Mouse (Mus musculus) MEL (cell line): ENCODE measurements around the gene Polr2c. TPM values are rescaled to one million over a fixed set of nuclear protein-coding genes. Genes with fewer than 3 reads are reported as not detected.

Source experiments
- DNase-seq: peaks from one replicate; pipeline ENCODE4 v3.0.0; 2011; ENCODE audit warnings: low read depth, low spot score
- H3K27ac ChIP-seq: 2 replicates; pipeline ENCODE4 v1.5.1; 2012; ENCODE audit warnings: low read depth, mild to moderate bottlenecking, control low read depth, low read length, moderate library complexity; ENCODE audit not compliant: control insufficient read depth
- H3K27me3 ChIP-seq, 2 experiments: fragments of 150-350 bp in 1 of 2; sonication (generic) in 1 of 2; 2 replicates each; pipeline ENCODE4 v1.6.1; 2012; ENCODE audit warnings: low read length in 2 of 2, mild to moderate bottlenecking in 2 of 2, improper control_type of control experiment in 1 of 2, moderate library complexity in 1 of 2; ENCODE audit not compliant: insufficient read depth in 2 of 2, control insufficient read depth in 1 of 2
- H3K36me3 ChIP-seq, 2 experiments: 2 replicates each; pipeline ENCODE4 v1.6.1; 2012 to 2014; ENCODE audit warnings: low read length in 2 of 2, improper control_type of control experiment in 1 of 2, inconsistent platforms in 1 of 2, mild to moderate bottlenecking in 1 of 2; ENCODE audit not compliant: insufficient read depth in 2 of 2, control insufficient read depth in 1 of 2
- H3K4me1 ChIP-seq, 2 experiments: fragments of 150-350 bp in 1 of 2; sonication (generic) in 1 of 2; 2 replicates each; pipeline ENCODE4 v1.6.1; 2012; ENCODE audit warnings: low read length in 2 of 2, improper control_type of control experiment in 1 of 2, mild to moderate bottlenecking in 1 of 2; ENCODE audit not compliant: insufficient read depth in 2 of 2, control insufficient read depth in 1 of 2
- H3K4me3 ChIP-seq, 2 experiments: fragments of 150-350 bp in 1 of 2; sonication (generic) in 1 of 2; 2 replicates each; pipeline ENCODE4 v1.5.1; 2012; ENCODE audit warnings: low read depth in 2 of 2, low read length in 2 of 2, mild to moderate bottlenecking in 2 of 2, moderate library complexity in 2 of 2, control low read depth in 1 of 2, improper control_type of control experiment in 1 of 2; ENCODE audit not compliant: control insufficient read depth in 1 of 2, insufficient read depth in 1 of 2
- H3K79me2 ChIP-seq: 2 replicates; pipeline ENCODE4 v1.6.1; 2012; ENCODE audit warnings: mild to moderate bottlenecking, low read length, moderate library complexity; ENCODE audit not compliant: control insufficient read depth, poor library complexity, insufficient read depth
- H3K9ac ChIP-seq: 2 replicates; pipeline ENCODE4 v1.6.1; 2012; ENCODE audit warnings: low read depth, mild to moderate bottlenecking, control low read depth, low read length, moderate library complexity; ENCODE audit not compliant: control insufficient read depth, poor library complexity, severe bottlenecking
- H3K9me3 ChIP-seq: fragments of 150-350 bp; sonication (generic); replicated peaks from 2 replicates; pipeline ENCODE4 v1.6.1; 2012; ENCODE audit warnings: mild to moderate bottlenecking, low read length, improper control_type of control experiment, moderate library complexity; ENCODE audit not compliant: insufficient read depth
- BHLHE40 ChIP-seq: IDR thresholded peaks from 2 replicates; pipeline ENCODE4 v1.6.1; 2012; ENCODE audit warnings: low read depth, mild to moderate bottlenecking, inconsistent platforms, low read length, improper control_type of control experiment, borderline replicate concordance
- CHD1 ChIP-seq: IDR thresholded peaks from 2 replicates; pipeline ENCODE4 v1.6.1; 2012; ENCODE audit warnings: low read depth, mild to moderate bottlenecking, inconsistent platforms, low read length, improper control_type of control experiment
- CHD2 ChIP-seq: IDR thresholded peaks from 2 replicates; pipeline ENCODE4 v1.6.1; 2011; ENCODE audit warnings: low read length, improper control_type of control experiment
- CTCF ChIP-seq, 3 experiments: IDR thresholded peaks in 2 of 3; conservative IDR thresholded peaks in 1 of 3; 2 replicates each; pipeline ENCODE4 v1.5.1; 2011 to 2012; ENCODE audit warnings: low read length in 3 of 3, low read depth in 2 of 3, mild to moderate bottlenecking in 2 of 3, improper control_type of control experiment in 1 of 3, inconsistent platforms in 1 of 3, mixed read lengths in 1 of 3, moderate library complexity in 1 of 3; ENCODE audit not compliant: control insufficient read depth in 1 of 3, insufficient read depth in 1 of 3, poor library complexity in 1 of 3, severe bottlenecking in 1 of 3
- HCFC1 ChIP-seq: IDR thresholded peaks from 2 replicates; pipeline ENCODE4 v1.6.1; 2012; ENCODE audit warnings: low read depth, mild to moderate bottlenecking, inconsistent platforms, low read length, improper control_type of control experiment, moderate library complexity
- MAFK ChIP-seq: IDR thresholded peaks from 2 replicates; pipeline ENCODE4 v1.6.1; 2011; ENCODE audit warnings: low read depth, mild to moderate bottlenecking, low read length, improper control_type of control experiment, borderline replicate concordance
- MYB ChIP-seq: IDR thresholded peaks from 2 replicates; pipeline ENCODE4 v1.6.1; 2011; ENCODE audit warnings: mild to moderate bottlenecking, low read depth, low read length, improper control_type of control experiment
- NELFE ChIP-seq: IDR thresholded peaks from 2 replicates; pipeline ENCODE4 v1.6.1; 2011; ENCODE audit warnings: low read depth, low read length, improper control_type of control experiment
- POLR2AphosphoS5 ChIP-seq: IDR thresholded peaks from 2 replicates; pipeline ENCODE4 v1.6.1; 2012; ENCODE audit warnings: low read depth, borderline replicate concordance, mild to moderate bottlenecking, inconsistent platforms, low read length, moderate library complexity, mixed read lengths
- RCOR1 ChIP-seq: IDR thresholded peaks from 2 replicates; pipeline ENCODE4 v1.6.1; 2012; ENCODE audit warnings: low read depth, mild to moderate bottlenecking, inconsistent platforms, low read length, improper control_type of control experiment
- UBTF ChIP-seq: IDR thresholded peaks from 2 replicates; pipeline ENCODE4 v1.6.1; 2012; ENCODE audit warnings: low read depth, mild to moderate bottlenecking, inconsistent platforms, low read length, improper control_type of control experiment, moderate library complexity, borderline replicate concordance; ENCODE audit not compliant: insufficient read depth
- USF1 ChIP-seq: IDR thresholded peaks from 2 replicates; pipeline ENCODE4 v1.6.1; 2014; ENCODE audit warnings: low read depth, mild to moderate bottlenecking, inconsistent platforms, low read length, improper control_type of control experiment, moderate library complexity
- ZC3H11A ChIP-seq: IDR thresholded peaks from 2 replicates; pipeline ENCODE4 v1.6.1; 2012; ENCODE audit warnings: low read depth, mild to moderate bottlenecking, inconsistent platforms, low read length, improper control_type of control experiment
- ZKSCAN1 ChIP-seq: IDR thresholded peaks from 2 replicates; pipeline ENCODE4 v1.6.1; 2012; ENCODE audit warnings: low read depth, mild to moderate bottlenecking, inconsistent platforms, low read length, improper control_type of control experiment, moderate library complexity
- ZMIZ1 ChIP-seq: IDR thresholded peaks from 2 replicates; pipeline ENCODE4 v1.6.1; 2012; ENCODE audit warnings: low read depth, mild to moderate bottlenecking, inconsistent platforms, low read length, improper control_type of control experiment, moderate library complexity
- ZNF384 ChIP-seq: IDR thresholded peaks from 2 replicates; pipeline ENCODE4 v1.6.1; 2012; ENCODE audit warnings: low read depth, mild to moderate bottlenecking, inconsistent platforms, low read length, improper control_type of control experiment
- polyA plus RNA-seq, 2 experiments: library from polyadenylated mRNA; stranded (reverse) in 1 of 2; unstranded in 1 of 2; fragments of >175 nt in 1 of 2; fragments of >200 nt in 1 of 2; gene quantifications; 2 replicates each; pipeline versions ENCODE4 v1.2.1 to v1.2.4; 2012; ENCODE audit warnings: low replicate concordance in 2 of 2, low read depth in 1 of 2; ENCODE audit not compliant: insufficient read length in 2 of 2, insufficient read depth in 1 of 2, missing spikeins in 1 of 2
- total RNA-seq: library from RNA; depleted of rRNA; stranded (reverse); fragments of 300-350 nt; gene quantifications from 2 replicates; pipeline ENCODE4 v1.2.3, GENCODE M21; 2012

Polr2c gene
- total and polyA plus RNA-seq, 3 experiments = 92.5 to 181 (median 151) TPM

DNA sequence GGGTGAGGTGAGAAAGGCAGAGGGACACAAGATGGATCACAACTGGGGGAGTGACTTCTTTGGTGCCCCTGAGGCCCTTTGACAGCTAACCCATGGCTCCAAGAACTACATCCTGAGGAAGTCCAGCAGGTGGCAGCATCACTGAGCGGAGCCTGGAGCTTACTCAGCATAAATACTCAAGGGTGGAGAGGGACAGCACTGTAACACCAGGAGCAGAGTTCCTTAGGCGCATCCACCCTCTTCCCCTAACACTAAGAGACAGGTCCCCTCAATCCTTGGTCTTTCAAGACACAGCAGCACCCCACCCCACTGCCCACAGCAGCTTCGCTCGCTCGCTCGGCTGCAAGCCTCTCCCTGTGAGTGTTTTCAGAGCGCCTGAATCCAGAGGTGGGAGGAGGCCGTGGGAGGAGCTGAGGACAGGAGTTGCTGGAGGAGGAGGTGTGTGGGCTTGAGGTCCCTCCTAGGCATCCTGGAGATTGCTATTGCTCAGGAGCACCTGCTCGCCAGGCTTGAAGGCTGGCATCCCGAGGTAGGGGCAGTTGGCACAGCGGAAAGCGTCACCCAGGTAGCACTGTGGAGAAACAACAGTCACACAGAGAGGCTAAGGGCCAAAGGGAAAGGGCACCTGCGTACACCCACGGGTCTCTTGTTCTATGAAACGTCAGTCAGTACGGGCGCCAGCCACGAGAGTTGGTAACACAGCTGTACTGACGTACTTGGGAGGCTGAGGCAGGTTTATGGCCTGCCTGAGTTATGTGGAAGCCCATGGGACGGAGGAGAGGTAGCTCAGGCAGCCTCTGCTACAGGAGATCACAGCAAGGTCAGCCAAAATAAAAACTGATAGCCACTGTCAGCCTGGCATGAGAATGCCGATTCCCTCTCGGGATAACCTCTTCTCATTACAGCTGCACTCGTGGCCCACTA, 34.4 kb upstream of the Polr2c start:
- no peaks in the 10 kb centered on the region for H3K9me3 ChIP-seq
- no peaks in the 10 kb centered on the region for H3K4me1 ChIP-seq
- no peaks in the 10 kb centered on the region for H3K79me2 ChIP-seq
- no peak overlapping the region for H3K27ac ChIP-seq
- peaks cover 0 to 24% of the 10 kb centered on the region in 2 experiments; a peak in 2 of 4 replicates for H3K36me3 ChIP-seq
- peak; percentile 69 for DNase-seq
- H3K4me3 ChIP-seq = no peak overlapping the region
- H3K27me3 ChIP-seq = no peaks in the 10 kb centered on the region
- TF ChIP-seq CHD2 (no peak), MAFK (peak; percentile 99), CTCF (IDR thresholded peaks at IDR 0.05 in 2 of 3, conservative IDR thresholded peaks at IDR 0.05 in 1 of 3; ENCODE audit: control insufficient read depth in 1 of 3, insufficient read depth in 1 of 3, low read depth in 2 of 3, low read length in 3 of 3, poor library complexity in 1 of 3, severe bottlenecking in 1 of 3) (peak; percentile 65 to 79 (median 68))
- no peak overlapping the region for H3K9ac ChIP-seq

DNA sequence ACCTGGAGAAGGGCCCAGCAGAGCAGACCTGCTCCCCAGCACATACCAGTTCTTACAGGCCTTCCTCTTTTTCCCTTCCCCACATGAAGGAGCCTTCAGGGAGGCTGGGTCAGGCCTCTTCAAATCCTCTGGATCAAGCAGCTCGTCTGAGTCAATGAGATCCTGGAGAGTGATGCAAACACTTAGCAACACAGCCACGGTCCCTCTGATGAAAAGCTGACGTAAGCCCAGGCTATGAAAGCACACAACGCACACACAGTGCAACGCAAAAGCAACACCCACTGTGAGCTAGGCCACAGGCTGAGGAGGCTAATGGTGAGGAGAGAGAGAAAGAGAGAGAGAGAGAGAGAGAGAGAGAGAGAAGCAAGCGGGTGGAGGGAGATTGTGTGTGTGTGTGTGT, 32.1 kb upstream of the Polr2c start:
- Histone ChIP-seq H3K9me3 (no peaks in the 10 kb centered on the region), H3K27me3 (no peaks in the 10 kb centered on the region), H3K36me3 (peaks cover 2 to 30% of the 10 kb centered on the region in 2 experiments; a peak in 3 of 4 replicates), H3K9ac (no peak overlapping the region), H3K79me2 (no peaks in the 10 kb centered on the region), H3K4me1 (no peaks in the 10 kb centered on the region), H3K4me3 (no peak overlapping the region), H3K27ac (peak overlapping the region; percentile 29; the same call in 1 of the 2 replicates)
- TF ChIP-seq POLR2AphosphoS5 (no peak), CHD1 (no peak), ZMIZ1 (no peak), MYB (no peak)
- no peak for DNase-seq

DNA sequence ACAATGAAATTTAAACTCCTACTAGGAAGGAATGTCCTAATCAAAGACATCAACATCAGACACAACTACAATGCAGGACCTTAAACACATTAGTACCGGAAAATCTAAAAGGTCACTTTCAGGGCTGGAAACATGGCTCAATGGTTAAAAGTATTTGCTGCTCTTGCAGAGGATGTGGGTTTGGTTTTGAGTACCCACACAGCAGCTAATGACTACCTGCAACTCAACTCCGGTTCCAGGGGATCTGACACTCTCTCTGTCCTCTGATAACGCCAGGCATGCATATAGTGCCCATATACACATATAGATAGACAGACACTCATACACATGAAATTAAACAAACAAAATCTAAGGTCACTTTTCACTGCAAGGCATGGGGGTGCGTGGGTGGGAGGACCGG, 31.0 kb upstream of the Polr2c start:
- no peaks in the 10 kb centered on the region for H3K4me1 ChIP-seq
- no peak for DNase-seq
- no peak for TF ChIP-seq NELFE
- TF ChIP-seq ZNF384 = no peak
- TF ChIP-seq UBTF = no peak
- TF ChIP-seq USF1 = no peak
- TF ChIP-seq HCFC1 = no peak
- TF ChIP-seq BHLHE40 = no peak
- no peak for TF ChIP-seq RCOR1
- no peak for TF ChIP-seq MAFK
- no peak for TF ChIP-seq ZKSCAN1
- TF ChIP-seq ZC3H11A = no peak
- no peak overlapping the region for H3K4me3 ChIP-seq
- no peak overlapping the region for H3K27ac ChIP-seq
- H3K27me3 ChIP-seq = no peaks in the 10 kb centered on the region
- peaks cover 2 to 32% of the 10 kb centered on the region in 2 experiments; a peak in 3 of 4 replicates for H3K36me3 ChIP-seq
- H3K9me3 ChIP-seq = no peaks in the 10 kb centered on the region
- no peak overlapping the region for H3K9ac ChIP-seq
- H3K79me2 ChIP-seq = no peaks in the 10 kb centered on the region
